Mouse (Mus musculus) intestine, embryonic 16.5 days (tissue): ENCODE data around the gene Gpx4. TPM values are rescaled to one million over a fixed set of nuclear protein-coding genes. Genes with fewer than 3 reads are reported as not detected.

ENCODE experiments used
- ATAC-seq: fragments of 200-750 bp; cut with Nextera tagmentation; 2 replicates; pipeline ENCODE4 v1.8.0; 2017; ENCODE audit warnings: moderate TSS enrichment, moderate library complexity
- H3K27ac ChIP-seq: fragments of 300-500 bp; sonication (generic); 2 replicates; pipeline ENCODE4 v1.5.1; 2014; ENCODE audit warnings: mild to moderate bottlenecking, low read length
- H3K27me3 ChIP-seq: fragments of 300-500 bp; sonication (generic); replicated peaks from 2 replicates; pipeline ENCODE4 v1.6.1; 2014; ENCODE audit warnings: low read length, control low read depth, mixed read lengths; ENCODE audit not compliant: control insufficient read depth, insufficient read depth
- H3K36me3 ChIP-seq: fragments of 300-500 bp; sonication (generic); 2 replicates; pipeline ENCODE4 v1.6.1; 2014; ENCODE audit warnings: low read length, control low read depth; ENCODE audit not compliant: control insufficient read depth, insufficient read depth
- H3K4me1 ChIP-seq: fragments of 300-500 bp; sonication (generic); 2 replicates; pipeline ENCODE4 v1.6.1; 2014; ENCODE audit warnings: low read length, control low read depth, mixed read lengths; ENCODE audit not compliant: control insufficient read depth, insufficient read depth
- H3K4me2 ChIP-seq: fragments of 300-500 bp; sonication (generic); 2 replicates; pipeline ENCODE4 v1.6.1; 2014; ENCODE audit warnings: low read depth, low read length, control low read depth
- H3K4me3 ChIP-seq: fragments of 300-500 bp; sonication (generic); 2 replicates; pipeline ENCODE4 v1.5.1; 2014; ENCODE audit warnings: mild to moderate bottlenecking, low read length
- H3K9ac ChIP-seq: fragments of 300-500 bp; sonication (generic); 2 replicates; pipeline ENCODE4 v1.6.1; 2014; ENCODE audit warnings: low read depth, low read length
- H3K9me3 ChIP-seq: fragments of 300-500 bp; sonication (generic); 2 replicates; pipeline ENCODE4 v1.6.1; 2016; ENCODE audit warnings: low read length, control low read depth; ENCODE audit not compliant: control insufficient read depth
- WGBS: fragments of 180-500 bp; shearing (Covaris S2); extraction: QIAGEN DNeasy Blood & Tissue Kit; methylation state at CpG from one replicate; pipeline ENCODE4 v1.1.7; 2014; 5-methylcytosine and 5-hydroxymethylcytosine counted together
- polyA plus RNA-seq: library from polyadenylated mRNA; unstranded; fragments of >200 nt; fragmentation: Nextera tagmentation; extraction: Ambion mirVana; gene quantifications from 2 replicates; pipeline ENCODE4 v1.2.1, GENCODE M21; 2015

Gene Gpx4
- polyA plus RNA-seq, 1 experiment from 2014 or later = 942 TPM

DNA sequence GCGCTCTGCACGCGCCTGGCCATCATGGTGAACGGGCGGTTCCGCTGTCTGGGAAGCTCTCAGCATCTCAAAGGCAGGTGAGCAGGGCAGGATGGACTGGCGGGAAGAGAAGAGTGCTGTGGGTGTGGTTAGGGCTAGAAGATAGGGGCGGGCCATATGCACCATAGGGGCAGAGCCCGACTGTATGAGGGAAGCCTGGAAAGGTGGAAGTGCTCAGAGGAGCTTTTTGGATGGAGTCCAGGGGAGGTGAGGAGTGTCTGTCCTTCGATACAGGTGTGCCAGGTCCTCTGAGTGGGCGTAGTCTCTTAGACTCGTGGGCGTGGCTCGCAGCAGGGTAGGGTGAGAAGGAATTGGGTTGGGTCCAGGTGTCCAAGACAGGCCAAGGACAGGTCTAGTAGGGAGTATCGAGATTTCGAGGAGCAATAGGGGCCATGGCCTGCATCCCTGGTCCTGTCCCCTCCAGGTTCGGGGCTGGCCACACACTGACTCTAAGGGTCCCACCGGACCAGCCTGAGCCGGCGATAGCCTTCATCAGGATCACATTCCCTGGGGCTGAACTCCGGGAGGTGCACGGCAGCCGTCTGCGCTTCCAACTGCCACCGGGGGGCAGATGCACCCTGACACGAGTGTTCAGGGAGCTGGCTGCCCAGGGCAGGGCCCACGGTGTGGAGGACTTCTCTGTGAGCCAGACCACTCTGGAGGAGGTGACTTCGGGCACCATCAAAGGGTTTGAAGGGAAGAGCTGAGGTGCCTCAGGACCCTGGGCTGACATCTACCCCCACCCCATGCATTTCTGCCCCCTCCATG is 32.3 kb upstream of the Gpx4 start:
- Histone ChIP-seq H3K9ac (no peak overlapping the region), H3K27ac (no peak overlapping the region), H3K27me3 (peaks cover 12% of the 10 kb centered on the region), H3K9me3 (0 out of 2 replicates have a peak, but pooled peaks cover 8% of the 10 kb centered on the region), H3K4me2 (no peak overlapping the region), H3K36me3 (0 out of 2 replicates have a peak, but pooled peaks cover 5% of the 10 kb centered on the region), H3K4me3 (no peak overlapping the region), H3K4me1 (peaks cover 15% of the 10 kb centered on the region)
- peak; percentile 30 for ATAC-seq
- 25% methylated on average over 28 of the region's 28 CpGs for WGBS

GRCm38 (mm10) chr10:80015583-80015982 is 31.4 kb upstream of the Gpx4 start:
- H3K9ac ChIP-seq = no peak overlapping the region
- H3K4me1 ChIP-seq = peaks cover 18% of the 10 kb centered on the region
- no peak for ATAC-seq
- H3K36me3 ChIP-seq = 0 out of 2 replicates have a peak, but pooled peaks cover 3% of the 10 kb centered on the region
- H3K27me3 ChIP-seq = peaks cover 12% of the 10 kb centered on the region
- WGBS = 77% methylated on average over 10 of the region's 10 CpGs
- H3K27ac ChIP-seq = no peak overlapping the region
- H3K4me3 ChIP-seq = no peak overlapping the region
- H3K9me3 ChIP-seq = 0 out of 2 replicates have a peak, but pooled peaks cover 5% of the 10 kb centered on the region
- no peak overlapping the region for H3K4me2 ChIP-seq

GRCm38 (mm10) chr10:80016511-80016910 is 30.5 kb upstream of the Gpx4 start, which contains the start of gene Arhgap45:
TSS of gene Arhgap45 (plus strand) at chr10:80016653.
- Histone ChIP-seq H3K27me3 (peaks cover 12% of the 10 kb centered on the region), H3K4me3 (no peak within 1 kb of the TSS), H3K9me3 (no peaks in the 10 kb centered on the region), H3K4me2 (no peak within 1 kb of the TSS), H3K4me1 (peaks cover 20% of the 10 kb centered on the region), H3K27ac (no peak within 1 kb of the TSS), H3K9ac (no peak within 1 kb of the TSS; the same call in 1 of the 2 replicates), H3K36me3 (no peaks in the 10 kb centered on the region)
- ATAC-seq = no peak
- WGBS = 74% methylated on average over 11 of the region's 11 CpGs

DNA sequence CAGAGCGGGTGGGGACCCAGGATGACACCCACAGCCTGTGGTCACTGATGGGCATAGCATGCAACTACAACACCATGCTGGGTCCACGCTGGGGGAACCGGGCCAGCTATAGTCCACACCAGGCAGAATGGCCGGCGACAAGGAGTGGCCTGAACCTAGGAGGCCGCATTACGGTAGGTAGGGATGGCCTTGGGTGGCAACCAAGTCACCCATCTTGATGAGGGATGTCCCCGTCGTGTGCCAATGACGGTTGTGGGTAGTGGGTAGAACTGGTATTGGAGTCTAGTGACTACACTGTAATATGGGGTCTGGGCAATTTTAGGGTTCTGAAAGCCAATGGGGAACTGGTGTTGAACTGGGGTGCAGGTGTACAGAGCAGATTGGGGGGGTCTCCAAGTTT is 30.0 kb upstream of the Gpx4 start:
- Histone ChIP-seq H3K9ac (no peak overlapping the region), H3K36me3 (no peaks in the 10 kb centered on the region), H3K27ac (no peak overlapping the region), H3K4me2 (no peak overlapping the region), H3K9me3 (no peaks in the 10 kb centered on the region), H3K27me3 (peaks cover 12% of the 10 kb centered on the region), H3K4me1 (peaks cover 20% of the 10 kb centered on the region), H3K4me3 (no peak overlapping the region)
- 87% methylated on average over 10 of the region's 10 CpGs for WGBS
- ATAC-seq = no peak

DNA sequence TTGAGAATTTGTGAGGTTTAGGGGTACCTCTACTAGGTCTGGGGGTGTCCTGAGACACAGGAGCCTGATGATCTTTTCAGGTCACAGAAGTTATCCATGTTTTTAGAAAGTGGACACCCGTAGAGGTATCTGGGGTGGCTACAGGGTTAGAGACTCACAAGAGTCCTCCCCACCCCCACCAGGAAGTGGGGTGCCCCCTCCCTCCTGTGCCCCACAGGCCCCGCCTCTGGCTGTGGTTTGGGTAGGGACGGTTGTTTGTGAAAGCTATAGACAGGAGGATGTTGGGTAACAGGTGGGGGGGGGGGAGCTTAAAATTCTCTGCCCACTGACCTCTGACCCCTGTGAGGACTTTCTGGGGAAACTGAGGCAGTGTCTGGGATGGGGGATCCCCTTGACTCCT is 29.6 kb upstream of the Gpx4 start:
- H3K9ac ChIP-seq = no peak overlapping the region; the same call in 1 of the 2 replicates
- no peaks in the 10 kb centered on the region for H3K9me3 ChIP-seq
- WGBS = 70% methylated on average over 3 of the region's 3 CpGs
- H3K27me3 ChIP-seq = peaks cover 12% of the 10 kb centered on the region
- H3K27ac ChIP-seq = no peak overlapping the region
- peak overlapping the region; percentile 7; the same call in 1 of the 2 replicates for H3K4me3 ChIP-seq
- ATAC-seq = no peak
- no peak overlapping the region for H3K4me2 ChIP-seq
- H3K36me3 ChIP-seq = no peaks in the 10 kb centered on the region
- peaks cover 20% of the 10 kb centered on the region for H3K4me1 ChIP-seq

DNA sequence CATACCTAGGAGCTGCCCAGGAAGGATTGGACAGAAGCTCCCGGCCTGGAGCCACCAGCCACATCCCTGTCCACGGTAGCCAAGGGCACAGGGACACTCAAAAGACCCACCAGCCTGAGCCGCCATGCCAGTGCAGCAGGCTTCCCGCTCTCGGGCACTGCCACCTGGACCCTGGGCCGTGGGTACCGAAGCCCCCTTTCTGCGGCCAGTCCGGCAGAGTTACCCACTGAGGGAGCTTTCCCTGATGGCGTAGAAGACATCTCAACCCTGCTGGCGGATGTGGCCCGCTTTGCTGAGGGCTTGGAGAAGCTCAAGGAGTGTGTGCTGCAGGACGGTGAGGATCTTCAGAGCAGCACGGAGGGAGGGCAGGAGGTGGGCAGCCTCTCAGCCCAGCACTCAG is 29.2 kb upstream of the Gpx4 start:
- Histone ChIP-seq H3K9me3 (no peaks in the 10 kb centered on the region), H3K27me3 (peaks cover 12% of the 10 kb centered on the region), H3K27ac (no peak overlapping the region), H3K9ac (no peak overlapping the region; the same call in 1 of the 2 replicates), H3K36me3 (no peaks in the 10 kb centered on the region), H3K4me2 (no peak overlapping the region), H3K4me1 (peaks cover 20% of the 10 kb centered on the region), H3K4me3 (peak overlapping the region; percentile 7; the same call in 1 of the 2 replicates)
- WGBS = 77% methylated on average over 14 of the region's 14 CpGs
- ATAC-seq = no peak

DNA sequence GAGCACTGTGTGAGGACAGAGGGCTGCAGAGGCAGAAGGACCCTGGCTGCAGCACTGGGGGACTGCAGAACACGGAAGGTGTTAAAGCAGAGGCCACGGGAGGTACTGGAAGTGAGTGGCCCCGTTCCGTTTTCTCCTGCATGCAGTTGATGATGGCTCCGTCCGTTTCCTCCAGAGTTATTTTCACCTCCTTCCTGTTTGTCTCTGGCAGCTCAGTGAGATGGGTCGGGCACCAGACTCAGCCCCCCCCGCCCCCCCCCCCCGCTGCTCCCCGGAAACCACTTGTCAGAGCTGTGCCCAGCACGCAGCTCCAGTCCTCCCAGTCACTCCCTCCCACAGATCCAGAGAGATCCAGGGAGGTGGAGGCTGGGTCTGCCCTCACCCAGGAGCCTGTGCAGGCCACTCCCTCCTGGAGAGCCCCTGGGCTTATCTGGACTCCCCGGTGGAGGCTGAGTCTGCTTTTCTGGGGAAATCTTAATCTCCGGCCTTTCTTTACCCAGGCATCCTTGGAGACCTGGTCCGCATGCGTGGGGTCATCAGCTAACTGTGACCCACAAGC is 28.1 kb upstream of the Gpx4 start:
- H3K27ac ChIP-seq = peak overlapping the region; percentile 54; the same call in 1 of the 2 replicates
- peaks cover 20% of the 10 kb centered on the region for H3K4me1 ChIP-seq
- H3K9me3 ChIP-seq = no peaks in the 10 kb centered on the region
- 8% methylated on average over 15 of the region's 15 CpGs for WGBS
- peak; percentile 76 for ATAC-seq
- H3K4me2 ChIP-seq = peak overlapping the region; percentile 46
- peaks cover 7% of the 10 kb centered on the region for H3K27me3 ChIP-seq
- peak overlapping the region; percentile 22; the same call in 1 of the 2 replicates for H3K4me3 ChIP-seq
- H3K9ac ChIP-seq = peak overlapping the region; percentile 63
- no peaks in the 10 kb centered on the region for H3K36me3 ChIP-seq

DNA sequence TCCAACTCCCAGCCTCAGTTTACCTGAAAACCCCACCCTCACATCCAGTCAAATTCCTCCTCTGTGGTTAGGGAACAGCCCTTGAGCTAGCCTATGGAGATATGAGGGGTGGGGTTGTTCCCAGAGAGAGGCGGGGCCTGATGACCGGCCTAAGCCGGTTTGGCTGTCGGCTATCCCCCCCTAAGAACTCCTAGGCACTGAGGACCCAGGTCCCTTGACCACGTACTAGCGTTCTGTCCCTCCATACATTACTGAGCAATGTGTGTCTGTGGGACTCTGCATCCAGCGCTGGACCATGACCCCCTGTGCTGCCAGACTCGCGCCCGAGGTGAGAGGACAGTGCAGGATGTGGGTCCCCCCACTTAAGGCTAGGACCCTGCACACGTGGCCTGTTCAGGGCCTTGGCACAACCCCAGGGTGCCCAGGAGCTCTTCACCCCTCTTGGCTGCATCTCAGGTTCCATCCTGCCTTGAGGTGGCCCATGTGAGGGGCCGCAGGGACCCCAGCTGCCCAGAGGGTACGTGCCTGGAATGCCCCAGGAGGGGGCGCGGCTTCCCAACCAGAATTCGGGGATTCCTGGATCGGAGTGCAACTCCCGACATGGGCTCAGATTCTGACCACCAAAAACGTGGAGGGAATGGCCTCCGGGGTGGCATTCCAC is 27.4 kb upstream of the Gpx4 start:
- Histone ChIP-seq H3K36me3 (no peaks in the 10 kb centered on the region), H3K27ac (peak overlapping the region; percentile 54; the same call in 1 of the 2 replicates), H3K4me3 (peak overlapping the region; percentile 24), H3K4me2 (peak overlapping the region; percentile 46), H3K27me3 (no peaks in the 10 kb centered on the region; the same call in 1 of the 2 replicates), H3K4me1 (peaks cover 17% of the 10 kb centered on the region), H3K9me3 (no peaks in the 10 kb centered on the region), H3K9ac (peak overlapping the region; percentile 63)
- WGBS = 17% methylated on average over 20 of the region's 20 CpGs
- peak; percentile 49 for ATAC-seq

DNA sequence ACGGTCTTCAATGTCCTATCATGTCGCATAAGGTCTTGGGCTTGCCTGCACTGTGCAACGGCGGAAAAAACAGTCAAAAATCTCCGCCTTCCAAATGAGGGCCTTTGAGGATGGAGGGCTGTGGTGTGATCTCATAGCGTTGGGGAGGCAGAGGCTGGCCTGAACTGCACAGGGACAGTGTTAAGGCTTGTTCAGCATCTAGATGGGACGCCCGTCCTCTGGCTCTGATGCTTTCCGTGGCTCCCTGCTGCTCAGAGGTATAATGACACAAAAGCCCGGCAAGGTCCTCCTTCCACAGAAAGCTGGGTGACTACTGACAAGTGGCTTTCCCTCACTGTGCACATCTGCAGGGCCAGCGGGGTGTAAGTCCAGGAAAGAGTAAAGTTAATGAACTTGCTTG is 26.8 kb upstream of the Gpx4 start:
- Histone ChIP-seq H3K9ac (peak overlapping the region; percentile 63), H3K4me1 (peaks cover 17% of the 10 kb centered on the region), H3K27ac (no peak overlapping the region), H3K4me2 (peak overlapping the region; percentile 46), H3K4me3 (peak overlapping the region; percentile 24), H3K9me3 (no peaks in the 10 kb centered on the region), H3K27me3 (no peaks in the 10 kb centered on the region), H3K36me3 (no peaks in the 10 kb centered on the region)
- 48% methylated on average over 11 of the region's 11 CpGs for WGBS
- no peak for ATAC-seq
